Mouse (Mus musculus) lung, postnatal 0 days (tissue): ENCODE data around the gene Hs6st1. TPM values are rescaled to one million over a fixed set of nuclear protein-coding genes. Genes with fewer than 3 reads are reported as not detected.
A peak's percentile ranks its signal among the peaks of the same experiment; 100 is the strongest.

Experiments used
- ATAC-seq: fragments of 200-750 bp; cut with Nextera tagmentation; 2 replicates; pipeline ENCODE4 v1.8.0; 2017; ENCODE audit warnings: moderate library complexity
- DNase-seq: peaks from one replicate; pipeline ENCODE4 v3.0.0-alpha.2; 2016; ENCODE audit warnings: low spot score
- H3K27ac ChIP-seq: fragments of 300-500 bp; sonication (generic); 2 replicates; pipeline ENCODE4 v1.5.1; 2014; ENCODE audit warnings: antibody characterized with exemption, mild to moderate bottlenecking, low read length, mixed read lengths
- H3K27me3 ChIP-seq: fragments of 300-500 bp; sonication (generic); replicated peaks from 2 replicates; pipeline ENCODE4 v1.6.1; 2014; ENCODE audit warnings: low read length, mixed read lengths; ENCODE audit not compliant: insufficient read depth
- H3K36me3 ChIP-seq: fragments of 300-500 bp; sonication (generic); 2 replicates; pipeline ENCODE4 v1.6.1; 2014; ENCODE audit warnings: low read length, mixed read lengths; ENCODE audit not compliant: insufficient read depth
- H3K4me1 ChIP-seq: fragments of 300-500 bp; sonication (generic); 2 replicates; pipeline ENCODE4 v1.6.1; 2014; ENCODE audit warnings: antibody characterized with exemption, low read depth, low read length, mixed read lengths; ENCODE audit not compliant: insufficient read depth
- H3K4me2 ChIP-seq: fragments of 300-500 bp; sonication (generic); replicated peaks from 2 replicates; pipeline ENCODE4 v1.6.1; 2014; ENCODE audit warnings: low read depth, mild to moderate bottlenecking, low read length, moderate library complexity, mixed read lengths
- H3K4me3 ChIP-seq: fragments of 300-500 bp; sonication (generic); 2 replicates; pipeline ENCODE4 v1.5.1; 2014; ENCODE audit warnings: low read depth, low read length
- H3K9ac ChIP-seq: fragments of 300-500 bp; sonication (generic); replicated peaks from 2 replicates; pipeline ENCODE4 v1.6.1; 2014; ENCODE audit warnings: low read depth, mild to moderate bottlenecking
- H3K9me3 ChIP-seq: fragments of 300-500 bp; sonication (generic); 2 replicates; pipeline ENCODE4 v1.6.1; 2016; ENCODE audit warnings: low read length, mixed read lengths
- CTCF ChIP-seq: IDR thresholded peaks from 2 replicates; pipeline ENCODE4 v1.5.1; 2016; ENCODE audit warnings: antibody characterized with exemption, mild to moderate bottlenecking
- EP300 ChIP-seq: IDR thresholded peaks from 2 replicates; pipeline ENCODE4 v1.6.1; 2016; ENCODE audit warnings: antibody characterized with exemption, mild to moderate bottlenecking, control low read depth
- WGBS: fragments of 180-500 bp; shearing (Covaris S2); extraction: QIAGEN DNeasy Blood & Tissue Kit; methylation state at CpG from one replicate; pipeline ENCODE4 v1.1.7; 2014; 5-methylcytosine and 5-hydroxymethylcytosine counted together
- polyA plus RNA-seq: library from polyadenylated mRNA; unstranded; fragments of >200 nt; fragmentation: Nextera tagmentation; extraction: Ambion mirVana; gene quantifications from 2 replicates; pipeline ENCODE4 v1.2.1, GENCODE M21; 2015

Gene Hs6st1
- polyA plus RNA-seq, 1 experiment from 2014 or later, result 4.9 TPM

GRCm38 (mm10) chr1:36044288-36044687 lies 23.9 kb upstream of the Hs6st1 start:
- Histone ChIP-seq H3K4me3 (no peak overlapping the region), H3K4me2 (no peak overlapping the region), H3K36me3 (no peaks in the 10 kb centered on the region), H3K27me3 (no peaks in the 10 kb centered on the region), H3K27ac (no peak overlapping the region), H3K9me3 (no peaks in the 10 kb centered on the region), H3K9ac (no peak overlapping the region), H3K4me1 (no peaks in the 10 kb centered on the region)
- WGBS, result 91% methylated on average over 4 of the region's 4 CpGs
- TF ChIP-seq CTCF (no peak), EP300 (no peak)
- no peak for DNase-seq
- no peak for ATAC-seq

DNA sequence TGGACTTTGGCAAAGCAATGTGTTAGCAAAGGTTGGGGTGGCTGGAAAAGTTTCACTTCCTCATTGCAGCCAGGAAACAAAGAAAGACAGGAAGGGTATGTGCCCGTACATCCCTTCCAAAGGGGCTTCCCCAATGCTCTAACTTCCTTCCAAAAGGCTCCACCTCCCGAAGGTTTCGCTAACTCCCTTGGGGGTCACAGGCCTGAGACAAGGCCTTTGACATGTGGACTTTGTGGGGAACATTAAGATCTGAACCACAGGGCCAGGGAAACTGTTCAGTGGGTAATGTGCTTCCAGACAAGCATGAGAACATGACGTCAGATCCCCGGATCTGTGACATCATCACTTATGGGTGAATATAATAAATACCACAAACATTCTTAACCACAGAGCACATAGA lies 15.5 kb upstream of the Hs6st1 start:
- DNase-seq (peak; percentile 38), ATAC-seq (no peak)
- Histone ChIP-seq H3K4me1 (no peaks in the 10 kb centered on the region), H3K36me3 (no peaks in the 10 kb centered on the region), H3K27ac (no peak overlapping the region), H3K9me3 (no peaks in the 10 kb centered on the region), H3K4me2 (no peak overlapping the region), H3K27me3 (no peaks in the 10 kb centered on the region), H3K4me3 (no peak overlapping the region), H3K9ac (no peak overlapping the region)
- TF ChIP-seq EP300 (no peak), CTCF (no peak)
- WGBS, result 75% methylated on average over 5 of the region's 5 CpGs

DNA sequence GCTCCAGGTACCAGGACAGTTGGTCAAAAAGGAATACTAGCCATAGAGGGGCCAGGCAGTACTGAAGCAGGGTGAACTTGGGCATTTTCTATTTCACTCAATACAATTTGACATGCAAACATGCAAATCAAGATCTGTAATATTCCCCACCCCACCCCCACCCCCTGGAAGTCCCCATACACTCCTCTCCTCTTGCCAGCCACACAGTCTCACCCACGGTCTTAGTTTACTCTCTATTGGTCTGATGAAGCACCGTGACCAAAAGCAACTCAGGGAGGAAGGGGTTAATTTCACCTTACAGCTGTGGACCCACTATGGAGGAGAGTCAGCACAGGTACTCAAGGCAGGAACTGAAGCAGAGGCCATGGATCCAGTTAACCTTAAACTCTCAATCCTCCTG lies 14.6 kb upstream of the Hs6st1 start:
- DNase-seq, result no peak

GRCm38 (mm10) chr1:36054182-36054966 lies 13.8 kb upstream of the Hs6st1 start:
- peaks cover 4% of the 10 kb centered on the region; the same call in 1 of the 2 replicates for H3K4me1 ChIP-seq

More for the DNA sequence above, 14.6 kb upstream of the Hs6st1 start:
- H3K9me3 ChIP-seq, result no peaks in the 10 kb centered on the region
- H3K27me3 ChIP-seq, result no peaks in the 10 kb centered on the region
- H3K9ac ChIP-seq, result no peak overlapping the region
- ATAC-seq, result no peak
- H3K4me2 ChIP-seq, result no peak overlapping the region
- 94% methylated on average over 2 of the region's 2 CpGs for WGBS
- no peak overlapping the region for H3K4me3 ChIP-seq
- H3K4me1 ChIP-seq, result no peaks in the 10 kb centered on the region
- TF ChIP-seq EP300 (no peak), CTCF (no peak)
- H3K36me3 ChIP-seq, result no peaks in the 10 kb centered on the region
- no peak overlapping the region for H3K27ac ChIP-seq

GRCm38 (mm10) chr1:36054967-36055357 lies 13.2 kb upstream of the Hs6st1 start:
- H3K4me2 ChIP-seq, result no peak overlapping the region
- TF ChIP-seq EP300 (no peak), CTCF (no peak)
- WGBS, result 87% methylated on average over 7 of the region's 7 CpGs
- H3K27me3 ChIP-seq, result no peaks in the 10 kb centered on the region
- H3K4me1 ChIP-seq, result peaks cover 4% of the 10 kb centered on the region; the same call in 1 of the 2 replicates
- no peak for DNase-seq
- H3K4me3 ChIP-seq, result no peak overlapping the region
- no peak overlapping the region for H3K27ac ChIP-seq
- H3K9ac ChIP-seq, result no peak overlapping the region
- H3K36me3 ChIP-seq, result no peaks in the 10 kb centered on the region
- no peak for ATAC-seq
- no peaks in the 10 kb centered on the region for H3K9me3 ChIP-seq

More at GRCm38 (mm10) chr1:36054182-36054966, 13.8 kb upstream of the Hs6st1 start:
- H3K27me3 ChIP-seq, result no peaks in the 10 kb centered on the region
- H3K4me2 ChIP-seq, result no peak overlapping the region
- H3K4me3 ChIP-seq, result no peak overlapping the region
- no peak overlapping the region for H3K9ac ChIP-seq
- no peaks in the 10 kb centered on the region for H3K9me3 ChIP-seq
- H3K36me3 ChIP-seq, result no peaks in the 10 kb centered on the region
- no peak overlapping the region for H3K27ac ChIP-seq
- WGBS, result 71% methylated on average over 9 of the region's 9 CpGs
- ATAC-seq, result no peak
- TF ChIP-seq CTCF (no peak), EP300 (no peak)
- no peak for DNase-seq

DNA sequence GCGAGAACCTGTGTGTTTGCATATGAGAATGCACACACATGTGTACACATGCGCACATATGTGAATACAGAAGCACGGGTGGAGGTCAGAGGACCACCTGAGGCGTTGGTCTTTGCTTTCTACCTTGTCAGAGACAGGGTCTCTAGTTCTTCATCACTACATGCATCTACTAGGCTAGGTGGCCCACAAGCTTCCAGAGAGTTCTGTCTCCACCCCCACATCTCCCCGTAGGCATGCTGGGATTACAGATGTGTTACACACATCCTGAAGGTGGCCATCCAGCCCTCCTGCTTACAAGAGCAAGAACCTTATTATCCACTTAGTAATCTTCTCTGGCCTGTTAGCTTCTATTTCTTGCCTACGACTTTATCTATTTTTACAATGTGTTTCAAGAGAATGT lies 8.8 kb upstream of the Hs6st1 start:
- Histone ChIP-seq H3K4me3 (no peak overlapping the region), H3K36me3 (no peaks in the 10 kb centered on the region), H3K27ac (peak overlapping the region; percentile 85), H3K4me2 (no peak overlapping the region), H3K4me1 (peaks cover 7% of the 10 kb centered on the region; the same call in 1 of the 2 replicates), H3K9me3 (no peaks in the 10 kb centered on the region), H3K27me3 (no peaks in the 10 kb centered on the region), H3K9ac (no peak overlapping the region)
- DNase-seq, result no peak
- TF ChIP-seq CTCF (no peak), EP300 (no peak)
- no peak for ATAC-seq
- 84% methylated on average over 6 of the region's 6 CpGs for WGBS
